Mouse (Mus musculus): ENCODE data around the gene Cd300lb. TPM values are rescaled to one million over a fixed set of nuclear protein-coding genes. Genes with fewer than 3 reads are reported as not detected.

Cd300lb gene
- polyA plus RNA-seq (2012; rRNA removed), result 0.18 and 0.33 TPM in 2 replicates

GRCm38 (mm10) chr11:114934144-114934543 is at the start of gene Cd300lb:
Gene Cd300lb (minus strand): TSS chr11:114934386.
- H3K4me3 ChIP-seq (ENCODE audit: insufficient read depth, low read depth, low read length), result no peak within 1 kb of the TSS

GRCm38 (mm10) chr11:114981866-114982265 is 47.7 kb upstream of the Cd300lb start:
- H3K27me3 ChIP-seq (replicated peaks; ENCODE audit: control insufficient read depth, insufficient read depth, low read length), result no peaks in the 10 kb centered on the region
- no peak overlapping the region for H3K4me3 ChIP-seq (ENCODE audit: insufficient read depth, low read depth, low read length)
- H3K27ac ChIP-seq (ENCODE audit: insufficient read depth, low read depth, low read length), result no peak overlapping the region
- H3K4me1 ChIP-seq (ENCODE audit: control insufficient read depth, insufficient read depth, low read length), result no peaks in the 10 kb centered on the region
- H3K36me3 ChIP-seq (ENCODE audit: control insufficient read depth, insufficient read depth, low read length), result no peaks in the 10 kb centered on the region
- TF ChIP-seq CTCF (conservative IDR thresholded peaks at IDR 0.05; ENCODE audit: insufficient read depth, insufficient read length, low read depth, low read length), result no peak
- no peak for TF ChIP-seq POLR2A (IDR thresholded peaks at IDR 0.05; ENCODE audit: low read depth, low read length)
- DNase-seq, result no peak
- 77% methylated on average over 4 of the region's 4 CpGs for WGBS

More at GRCm38 (mm10) chr11:114934144-114934543, at the start of gene Cd300lb:
- TF ChIP-seq POLR2A (IDR thresholded peaks at IDR 0.05; ENCODE audit: low read depth, low read length) (no peak), CTCF (conservative IDR thresholded peaks at IDR 0.05; ENCODE audit: insufficient read depth, insufficient read length, low read depth, low read length) (no peak)
- no peak within 1 kb of the TSS for H3K27ac ChIP-seq (ENCODE audit: insufficient read depth, low read depth, low read length)
- WGBS, result 40% methylated on average over 6 of the region's 6 CpGs
- DNase-seq, result no peak
- H3K36me3 ChIP-seq (ENCODE audit: control insufficient read depth, insufficient read depth, low read length), result no peaks in the 10 kb centered on the region
- no peaks in the 10 kb centered on the region for H3K27me3 ChIP-seq (replicated peaks; ENCODE audit: control insufficient read depth, insufficient read depth, low read length)
- no peaks in the 10 kb centered on the region for H3K4me1 ChIP-seq (ENCODE audit: control insufficient read depth, insufficient read depth, low read length)

GRCm38 (mm10) chr11:114972726-114973125 is 38.5 kb upstream of the Cd300lb start:
- Histone ChIP-seq H3K36me3 (ENCODE audit: control insufficient read depth, insufficient read depth, low read length) (no peaks in the 10 kb centered on the region), H3K27ac (ENCODE audit: insufficient read depth, low read depth, low read length) (no peak overlapping the region), H3K4me3 (ENCODE audit: insufficient read depth, low read depth, low read length) (no peak overlapping the region), H3K27me3 (replicated peaks; ENCODE audit: control insufficient read depth, insufficient read depth, low read length) (no peaks in the 10 kb centered on the region; the same call in 1 of the 2 replicates), H3K4me1 (ENCODE audit: control insufficient read depth, insufficient read depth, low read length) (no peaks in the 10 kb centered on the region)
- WGBS, result 76% methylated on average over 10 of the region's 10 CpGs
- no peak for TF ChIP-seq CTCF (conservative IDR thresholded peaks at IDR 0.05; ENCODE audit: insufficient read depth, insufficient read length, low read depth, low read length)
- no peak for DNase-seq

- no peak within 1 kb of the TSS for H3K27ac ChIP-seq (ENCODE audit: insufficient read depth, low read depth, low read length)
- no peaks in the 10 kb centered on the region for H3K4me1 ChIP-seq (ENCODE audit: control insufficient read depth, insufficient read depth, low read length)
- DNase-seq, result peak; percentile 14
- H3K27me3 ChIP-seq (replicated peaks; ENCODE audit: control insufficient read depth, insufficient read depth, low read length), result no peaks in the 10 kb centered on the region; the same call in 1 of the 2 replicates
- no peaks in the 10 kb centered on the region for H3K36me3 ChIP-seq (ENCODE audit: control insufficient read depth, insufficient read depth, low read length)
- 60% methylated on average over 9 of the region's 9 CpGs for WGBS
- TF ChIP-seq POLR2A (IDR thresholded peaks at IDR 0.05; ENCODE audit: low read depth, low read length) (no peak), CTCF (conservative IDR thresholded peaks at IDR 0.05; ENCODE audit: insufficient read depth, insufficient read length, low read depth, low read length) (no peak)
- H3K4me3 ChIP-seq (ENCODE audit: insufficient read depth, low read depth, low read length), result no peak within 1 kb of the TSS
These were observed 34.6 kb upstream of the Cd300lb start, which contains the start of gene Cd300c for GRCm38 (mm10) chr11:114968752-114969207. Gene Cd300c (minus strand): TSS chr11:114969157.

GRCm38 (mm10) chr11:114965182-114965828 is 31.1 kb upstream of the Cd300lb start:
- WGBS, result 29% methylated on average over 3 of the region's 3 CpGs
- no peaks in the 10 kb centered on the region for H3K27me3 ChIP-seq (replicated peaks; ENCODE audit: control insufficient read depth, insufficient read depth, low read length)
- no peak for TF ChIP-seq POLR2A (IDR thresholded peaks at IDR 0.05; ENCODE audit: low read depth, low read length)
- TF ChIP-seq CTCF (conservative IDR thresholded peaks at IDR 0.05; ENCODE audit: insufficient read depth, insufficient read length, low read depth, low read length), result no peak
- H3K4me1 ChIP-seq (ENCODE audit: control insufficient read depth, insufficient read depth, low read length), result no peaks in the 10 kb centered on the region
- H3K4me3 ChIP-seq (ENCODE audit: insufficient read depth, low read depth, low read length), result no peak overlapping the region
- DNase-seq, result no peak
- no peak overlapping the region for H3K27ac ChIP-seq (ENCODE audit: insufficient read depth, low read depth, low read length)
- H3K36me3 ChIP-seq (ENCODE audit: control insufficient read depth, insufficient read depth, low read length), result no peaks in the 10 kb centered on the region

GRCm38 (mm10) chr11:114960369-114960768 is 26.2 kb upstream of the Cd300lb start:
- no peaks in the 10 kb centered on the region for H3K27me3 ChIP-seq (replicated peaks; ENCODE audit: control insufficient read depth, insufficient read depth, low read length)
- no peak overlapping the region for H3K27ac ChIP-seq (ENCODE audit: insufficient read depth, low read depth, low read length)
- H3K4me1 ChIP-seq (ENCODE audit: control insufficient read depth, insufficient read depth, low read length), result no peaks in the 10 kb centered on the region
- H3K4me3 ChIP-seq (ENCODE audit: insufficient read depth, low read depth, low read length), result no peak overlapping the region
- 80% methylated on average over 1 of the region's 1 CpGs for WGBS
- no peaks in the 10 kb centered on the region for H3K36me3 ChIP-seq (ENCODE audit: control insufficient read depth, insufficient read depth, low read length)
- DNase-seq, result no peak
- TF ChIP-seq CTCF (conservative IDR thresholded peaks at IDR 0.05; ENCODE audit: insufficient read depth, insufficient read length, low read depth, low read length), result no peak
- no peak for TF ChIP-seq POLR2A (IDR thresholded peaks at IDR 0.05; ENCODE audit: low read depth, low read length)

- DNase-seq, result no peak
- no peaks in the 10 kb centered on the region for H3K36me3 ChIP-seq (ENCODE audit: control insufficient read depth, insufficient read depth, low read length)
- H3K4me1 ChIP-seq (ENCODE audit: control insufficient read depth, insufficient read depth, low read length), result no peaks in the 10 kb centered on the region
These were observed 595 bp downstream of the Cd300lb start for GRCm38 (mm10) chr11:114933591-114933990.

More at GRCm38 (mm10) chr11:114933591-114933990, 595 bp downstream of the Cd300lb start:
- Histone ChIP-seq H3K27me3 (replicated peaks; ENCODE audit: control insufficient read depth, insufficient read depth, low read length) (no peaks in the 10 kb centered on the region), H3K4me3 (ENCODE audit: insufficient read depth, low read depth, low read length) (no peak overlapping the region), H3K27ac (ENCODE audit: insufficient read depth, low read depth, low read length) (no peak overlapping the region)
- WGBS, result 79% methylated on average over 4 of the region's 4 CpGs
- TF ChIP-seq CTCF (conservative IDR thresholded peaks at IDR 0.05; ENCODE audit: insufficient read depth, insufficient read length, low read depth, low read length) (no peak), POLR2A (IDR thresholded peaks at IDR 0.05; ENCODE audit: low read depth, low read length) (no peak)

Measured in kidney, adult 2 months (tissue).